Mouse (Mus musculus): ENCODE measurements around the gene Cds2. TPM values are rescaled to one million over a fixed set of nuclear protein-coding genes. Genes with fewer than 3 reads are reported as not detected.
"Not testable (repeated sequence)": the region's sequence is repeated elsewhere in the genome, so short reads cannot be mapped to it uniquely, and the experiment has no call there.

Cds2 gene
- polyA plus RNA-seq, 1 experiment from 2014 or later: 24.4 TPM

DNA sequence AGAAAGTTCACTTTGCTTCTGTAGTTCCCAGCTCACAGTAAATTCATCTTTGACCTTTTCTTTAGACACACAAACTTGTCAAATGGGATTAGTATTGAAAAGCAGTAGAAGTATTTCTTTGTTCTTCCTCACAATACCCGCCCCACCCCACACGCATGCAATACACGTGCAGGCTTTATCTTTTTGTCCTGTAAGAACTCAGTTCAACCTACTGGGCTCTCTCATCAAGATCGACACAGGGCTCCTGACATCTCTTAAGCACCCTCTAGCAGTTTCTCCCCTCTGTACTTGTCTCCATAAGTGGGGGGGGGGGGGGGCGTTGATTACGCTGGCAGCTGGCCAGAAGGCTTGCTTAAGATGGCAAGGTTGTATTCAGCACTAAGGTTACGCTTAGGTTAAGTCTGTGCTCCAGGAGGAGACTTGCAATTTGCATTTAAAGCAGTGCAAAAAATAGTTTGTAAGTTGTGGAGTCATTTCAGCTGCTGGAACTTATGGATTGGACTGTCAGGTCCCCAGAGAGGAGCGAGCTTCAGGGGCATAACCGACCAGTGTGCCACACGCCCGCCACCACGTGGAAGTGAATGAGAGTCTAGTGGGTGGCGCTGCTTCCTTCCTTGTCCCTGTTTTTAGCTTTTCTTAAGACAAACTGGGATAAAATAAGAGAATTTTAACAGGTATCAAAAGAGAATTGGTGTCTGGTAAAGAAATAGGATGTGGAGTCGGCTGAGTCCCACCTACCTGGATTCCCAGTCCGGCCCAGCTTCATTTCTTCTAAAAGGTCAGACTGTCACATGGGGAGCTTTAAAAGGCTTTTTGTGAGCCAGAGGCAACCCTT, 20.5 kb downstream of the Cds2 start:
- Histone ChIP-seq H3K4me3 (no peak overlapping the region), H3K4me2 (no peak overlapping the region), H3K9ac (no peak overlapping the region), H3K27ac (peak overlapping the region; percentile 68), H3K9me3 (no peaks in the 10 kb centered on the region), H3K4me1 (peaks cover 39% of the 10 kb centered on the region), H3K27me3 (no peaks in the 10 kb centered on the region), H3K36me3 (0 out of 2 replicates have a peak, but pooled peaks cover 4% of the 10 kb centered on the region)
- 55% methylated on average over 15 of the region's 15 CpGs for WGBS
- no peak for ATAC-seq (ENCODE audit: insufficient number of reproducible peaks, insufficient read depth, low FRiP score, low TSS enrichment, low read depth)

DNA sequence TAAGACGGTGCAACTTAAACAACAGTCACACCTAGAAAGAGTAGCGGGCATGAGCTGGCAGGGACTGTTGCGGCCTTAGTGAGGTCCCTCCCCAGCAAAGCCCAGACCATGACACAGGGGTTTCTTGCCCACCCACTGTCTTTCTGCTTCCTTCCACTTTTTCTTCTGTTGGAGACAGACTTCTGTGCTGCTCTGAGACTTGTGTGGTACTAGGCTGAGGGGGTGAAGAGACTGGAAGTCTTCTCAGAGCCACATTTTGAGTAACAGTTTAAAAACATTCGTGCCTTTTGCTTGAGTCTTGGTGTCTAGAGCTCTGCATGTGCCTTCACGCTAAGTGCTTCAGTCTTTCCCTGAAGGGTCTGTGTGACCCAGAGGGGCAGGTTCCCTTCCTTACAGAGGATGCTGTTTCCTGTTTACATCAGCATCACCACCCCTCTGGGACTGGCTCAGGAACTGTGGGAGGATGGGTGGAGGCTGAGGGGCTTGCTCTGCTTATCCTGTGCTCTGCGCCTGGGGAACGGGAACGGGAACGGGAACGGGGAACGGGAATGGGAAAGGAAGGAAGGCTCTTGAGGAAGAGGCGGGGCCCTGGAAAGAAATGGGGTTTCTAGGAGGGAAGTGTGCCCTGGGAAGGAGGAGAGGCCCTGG, 21.7 kb downstream of the Cds2 start:
- H3K27me3 ChIP-seq: no peaks in the 10 kb centered on the region
- 0 out of 2 replicates have a peak, but pooled peaks cover 4% of the 10 kb centered on the region for H3K36me3 ChIP-seq
- ATAC-seq (ENCODE audit: insufficient number of reproducible peaks, insufficient read depth, low FRiP score, low TSS enrichment, low read depth): no peak
- no peaks in the 10 kb centered on the region for H3K9me3 ChIP-seq
- H3K9ac ChIP-seq: no peak overlapping the region
- H3K4me1 ChIP-seq: peaks cover 39% of the 10 kb centered on the region
- H3K4me3 ChIP-seq: no peak overlapping the region
- 69% methylated on average over 12 of the region's 12 CpGs for WGBS
- H3K4me2 ChIP-seq: no peak overlapping the region
- peak overlapping the region; percentile 49; the same call in 1 of the 2 replicates for H3K27ac ChIP-seq

DNA sequence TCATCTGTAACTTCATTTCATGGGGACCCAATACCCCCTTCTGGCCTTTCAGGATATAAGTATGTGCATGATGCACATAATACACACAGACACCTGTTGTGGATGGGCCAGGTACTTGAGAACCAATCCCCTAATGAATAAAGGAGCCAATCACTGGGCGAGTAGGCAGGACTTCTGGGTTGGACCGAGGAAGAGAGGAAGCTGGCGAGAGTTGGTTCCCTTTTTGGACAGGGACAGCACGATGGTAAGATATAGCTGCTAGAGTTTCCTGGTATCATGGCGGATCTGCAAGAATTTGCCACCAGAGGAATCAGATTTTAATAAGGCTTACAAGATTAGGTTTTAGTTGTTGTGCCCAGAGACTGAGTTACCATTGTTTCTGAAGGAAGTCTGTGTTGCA, 22.8 kb downstream of the Cds2 start:
- not testable (repeated sequence) for H3K36me3 ChIP-seq; ATAC-seq (ENCODE audit: insufficient number of reproducible peaks, insufficient read depth, low FRiP score, low TSS enrichment, low read depth); H3K4me3 ChIP-seq; H3K4me2 ChIP-seq; H3K27me3 ChIP-seq; H3K9ac ChIP-seq; H3K9me3 ChIP-seq; H3K27ac ChIP-seq
- H3K4me1 ChIP-seq: peaks cover 39% of the 10 kb centered on the region
- 88% methylated on average over 5 of the region's 5 CpGs for WGBS

DNA sequence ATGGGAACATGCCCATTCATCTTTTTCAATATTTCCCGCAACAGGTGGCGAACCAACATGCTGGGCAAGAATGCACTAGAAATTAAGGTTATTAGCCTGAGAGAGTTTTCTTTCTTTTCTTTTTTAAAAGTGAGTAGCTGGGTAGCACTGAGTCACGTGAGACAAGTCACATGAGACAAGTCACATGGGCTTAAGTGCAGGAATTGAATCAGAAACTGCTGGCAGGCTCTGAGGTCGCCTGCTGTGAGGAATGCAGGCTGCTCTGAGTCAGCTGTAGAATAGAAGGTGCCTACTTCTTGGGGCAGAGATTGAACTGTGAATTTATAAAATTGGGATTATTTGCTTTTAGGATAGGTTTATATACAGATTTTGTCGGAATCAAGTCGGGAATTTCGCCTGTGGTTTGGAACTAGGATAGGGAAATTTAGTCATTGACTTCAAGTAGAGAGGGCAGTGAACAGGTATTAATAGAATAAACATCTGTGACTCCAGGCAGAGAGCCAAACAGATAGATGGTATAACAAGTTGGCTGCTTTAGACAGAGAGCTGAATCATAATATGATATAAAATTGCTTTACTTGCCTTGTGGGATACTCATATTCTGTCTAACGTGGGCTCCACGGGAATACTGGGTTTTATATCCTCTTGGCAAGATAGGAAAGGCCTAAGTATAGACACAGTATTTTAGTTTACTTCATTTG, 23.6 kb downstream of the Cds2 start:
- Histone ChIP-seq H3K36me3 (0 out of 2 replicates have a peak, but pooled peaks cover 4% of the 10 kb centered on the region), H3K27ac (no peak overlapping the region), H3K4me3 (no peak overlapping the region), H3K4me1 (peaks cover 45% of the 10 kb centered on the region), H3K27me3 (no peaks in the 10 kb centered on the region), H3K9me3 (no peaks in the 10 kb centered on the region), H3K9ac (no peak overlapping the region), H3K4me2 (no peak overlapping the region)
- ATAC-seq (ENCODE audit: insufficient number of reproducible peaks, insufficient read depth, low FRiP score, low TSS enrichment, low read depth): no peak
- WGBS: 82% methylated on average over 9 of the region's 9 CpGs

DNA sequence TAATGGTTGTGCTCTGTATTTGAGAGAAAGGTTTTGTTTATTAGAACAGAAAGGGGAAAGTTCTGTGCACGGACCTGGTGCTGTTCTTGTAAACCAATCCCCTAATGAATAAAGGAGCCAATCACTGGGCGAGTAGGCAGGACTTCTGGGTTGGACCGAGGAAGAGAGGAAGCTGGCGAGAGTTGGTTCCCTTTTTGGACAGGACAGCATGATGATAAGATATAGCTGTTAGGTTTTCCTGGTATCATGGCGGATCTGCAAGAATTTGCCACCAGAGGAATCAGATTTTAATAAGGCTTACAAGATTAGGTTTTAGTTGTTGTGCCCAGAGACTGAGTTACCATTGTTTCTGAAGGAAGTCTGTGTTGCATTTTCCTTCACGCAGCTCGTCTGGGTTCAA, 26.3 kb downstream of the Cds2 start:
- not testable (repeated sequence) for H3K9ac ChIP-seq; H3K9me3 ChIP-seq; ATAC-seq (ENCODE audit: insufficient number of reproducible peaks, insufficient read depth, low FRiP score, low TSS enrichment, low read depth); H3K4me3 ChIP-seq; H3K4me2 ChIP-seq; H3K27me3 ChIP-seq; H3K27ac ChIP-seq
- H3K4me1 ChIP-seq: peaks cover 18% of the 10 kb centered on the region
- WGBS: 73% methylated on average over 5 of the region's 7 CpGs
- H3K36me3 ChIP-seq: peaks cover 16% of the 10 kb centered on the region

DNA sequence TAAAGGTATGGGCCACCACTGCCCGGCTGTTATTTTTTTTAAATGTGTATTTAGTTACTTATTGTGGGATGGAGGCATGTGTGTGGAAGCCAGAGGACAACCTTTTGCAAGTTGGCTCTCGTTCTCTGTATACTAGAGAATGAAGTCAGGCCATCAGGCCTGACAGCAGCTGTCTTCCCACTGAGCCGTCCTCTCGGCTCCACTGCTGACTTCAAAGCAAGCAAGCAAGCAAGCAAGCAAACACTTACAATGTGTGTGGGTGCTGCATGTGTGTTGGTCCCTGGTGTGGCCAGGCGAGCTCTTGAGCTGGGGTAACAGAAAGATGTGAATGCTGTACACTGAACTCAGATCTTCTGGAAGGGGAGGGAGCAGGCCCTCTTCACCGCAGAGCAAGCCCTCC, 27.9 kb downstream of the Cds2 start:
- Histone ChIP-seq H3K9ac (no peak overlapping the region), H3K36me3 (peaks cover 28% of the 10 kb centered on the region), H3K9me3 (no peaks in the 10 kb centered on the region), H3K4me1 (0 out of 2 replicates have a peak, but pooled peaks cover 8% of the 10 kb centered on the region), H3K4me2 (no peak overlapping the region), H3K27ac (no peak overlapping the region), H3K4me3 (no peak overlapping the region), H3K27me3 (no peaks in the 10 kb centered on the region)
- WGBS: 72% methylated on average over 6 of the region's 6 CpGs
- no peak for ATAC-seq (ENCODE audit: insufficient number of reproducible peaks, insufficient read depth, low FRiP score, low TSS enrichment, low read depth)

DNA sequence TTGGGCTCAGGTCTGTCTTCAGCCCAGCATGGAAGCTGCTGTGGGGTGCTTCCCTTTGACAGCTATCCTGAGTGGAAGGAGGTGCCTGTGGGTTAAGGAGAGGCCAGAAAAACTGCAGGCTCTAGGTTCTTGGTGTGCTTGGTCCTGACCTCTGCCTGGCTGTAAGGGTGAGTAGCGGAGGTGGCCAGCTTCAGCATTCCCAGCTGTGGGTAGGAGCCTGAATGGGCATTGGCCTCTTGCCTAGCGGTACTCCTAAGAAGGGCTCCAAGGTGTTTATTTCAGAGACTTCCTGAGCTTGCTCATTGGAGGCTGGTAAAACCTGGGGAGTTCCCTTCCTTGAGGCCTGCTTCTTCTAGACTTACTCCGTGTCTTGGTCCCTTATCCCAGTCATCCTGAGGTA, 28.3 kb downstream of the Cds2 start:
- Histone ChIP-seq H3K9ac (no peak overlapping the region), H3K27me3 (no peaks in the 10 kb centered on the region), H3K4me2 (no peak overlapping the region), H3K4me1 (0 out of 2 replicates have a peak, but pooled peaks cover 8% of the 10 kb centered on the region), H3K27ac (no peak overlapping the region), H3K4me3 (no peak overlapping the region), H3K36me3 (peaks cover 32% of the 10 kb centered on the region), H3K9me3 (no peaks in the 10 kb centered on the region)
- 75% methylated on average over 3 of the region's 3 CpGs for WGBS
- ATAC-seq (ENCODE audit: insufficient number of reproducible peaks, insufficient read depth, low FRiP score, low TSS enrichment, low read depth): no peak

DNA sequence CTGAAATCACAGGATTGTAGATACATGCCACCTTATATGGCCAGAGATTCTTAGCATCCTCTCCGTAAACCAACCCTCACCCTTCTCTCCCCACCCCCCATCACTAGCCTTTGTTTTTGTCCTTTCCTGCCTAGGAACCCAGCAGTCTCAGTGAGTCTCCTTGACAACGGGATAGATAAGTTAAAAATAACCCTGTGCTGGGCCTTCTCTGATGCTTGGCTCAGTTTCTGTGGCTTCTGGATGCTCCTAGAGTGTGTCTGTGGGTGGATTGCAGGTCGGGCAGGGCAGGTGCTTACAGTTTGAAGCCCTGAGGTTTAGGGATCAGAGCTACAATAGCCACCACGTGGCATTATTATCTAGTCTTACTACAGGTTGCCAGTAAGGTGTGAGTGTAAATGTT, 29.1 kb downstream of the Cds2 start:
- ATAC-seq (ENCODE audit: insufficient number of reproducible peaks, insufficient read depth, low FRiP score, low TSS enrichment, low read depth): no peak
- WGBS: 49% methylated on average over 4 of the region's 4 CpGs

DNA sequence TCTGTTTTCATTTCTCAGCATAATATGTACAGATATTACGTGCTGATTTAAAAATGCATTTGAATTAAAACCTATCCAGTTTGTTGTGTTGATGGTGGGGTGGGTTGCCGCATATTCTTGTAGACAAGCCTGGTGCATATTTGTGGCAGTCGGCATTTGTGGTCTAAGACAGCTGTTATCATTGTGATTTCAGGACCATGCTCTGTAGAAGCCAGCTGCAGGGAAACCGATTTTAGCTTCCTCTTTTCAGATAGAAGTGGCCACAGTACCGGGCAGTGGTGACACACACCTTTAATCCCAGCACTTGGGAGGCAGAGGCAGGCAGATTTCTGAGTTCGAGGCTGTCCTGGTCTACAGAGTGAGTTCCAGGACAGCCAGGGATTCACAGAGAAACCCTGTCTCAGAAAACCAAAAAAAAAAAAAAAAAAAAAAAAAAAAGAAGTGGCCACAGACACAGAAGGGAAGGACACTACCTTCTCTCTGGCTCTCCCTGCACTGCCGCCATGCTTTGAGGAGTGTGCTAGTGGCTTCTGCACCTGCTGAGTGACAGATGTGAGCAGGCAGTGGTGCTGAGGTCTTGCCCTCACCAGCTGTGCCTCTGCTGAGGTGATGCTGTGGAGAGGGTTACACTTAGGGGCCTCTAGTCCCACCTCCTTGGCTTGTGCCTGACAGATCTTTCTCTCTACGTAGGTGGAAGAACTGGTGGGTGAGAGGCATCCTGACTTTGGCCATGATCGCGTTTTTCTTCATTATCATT, 30.9 kb downstream of the Cds2 start:
- no peak for ATAC-seq (ENCODE audit: insufficient number of reproducible peaks, insufficient read depth, low FRiP score, low TSS enrichment, low read depth)

More for the DNA sequence above, 29.1 kb downstream of the Cds2 start:
- Histone ChIP-seq H3K9me3 (no peaks in the 10 kb centered on the region), H3K27ac (no peak overlapping the region), H3K4me3 (no peak overlapping the region), H3K9ac (no peak overlapping the region), H3K4me1 (0 out of 2 replicates have a peak, but pooled peaks cover 8% of the 10 kb centered on the region), H3K4me2 (no peak overlapping the region), H3K36me3 (peaks cover 35% of the 10 kb centered on the region), H3K27me3 (no peaks in the 10 kb centered on the region)

DNA sequence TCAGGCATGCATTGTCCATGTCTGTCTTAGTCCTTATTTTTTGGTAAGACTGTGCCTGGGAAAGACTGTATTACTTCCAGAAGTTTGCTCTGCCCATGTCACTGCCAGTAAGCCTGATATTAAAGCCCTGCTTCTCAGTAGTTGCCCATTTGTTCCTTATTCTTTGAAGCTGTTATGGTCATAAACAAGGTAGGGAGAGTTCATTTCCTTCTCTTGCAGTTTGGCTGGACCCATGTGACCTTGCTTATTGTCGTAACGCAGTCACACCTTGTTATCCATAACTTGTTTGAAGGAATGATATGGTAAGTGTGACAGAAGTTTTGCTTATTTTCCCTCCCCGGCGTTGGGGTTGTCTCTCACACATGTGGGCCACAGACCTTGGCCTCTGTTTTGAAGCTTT, 35.3 kb downstream of the Cds2 start:
- H3K9me3 ChIP-seq: no peaks in the 10 kb centered on the region
- H3K4me3 ChIP-seq: no peak overlapping the region
- ATAC-seq (ENCODE audit: insufficient number of reproducible peaks, insufficient read depth, low FRiP score, low TSS enrichment, low read depth): no peak
- no peaks in the 10 kb centered on the region for H3K4me1 ChIP-seq
- no peak overlapping the region for H3K4me2 ChIP-seq
- H3K27ac ChIP-seq: no peak overlapping the region
- no peaks in the 10 kb centered on the region for H3K27me3 ChIP-seq
- 77% methylated on average over 4 of the region's 4 CpGs for WGBS
- H3K9ac ChIP-seq: no peak overlapping the region
- peaks cover 79% of the 10 kb centered on the region for H3K36me3 ChIP-seq

More for the DNA sequence above, 30.9 kb downstream of the Cds2 start:
- Histone ChIP-seq H3K9ac (no peak overlapping the region), H3K4me1 (0 out of 2 replicates have a peak, but pooled peaks cover 8% of the 10 kb centered on the region), H3K4me3 (no peak overlapping the region), H3K4me2 (no peak overlapping the region), H3K27ac (no peak overlapping the region), H3K36me3 (peaks cover 52% of the 10 kb centered on the region), H3K9me3 (no peaks in the 10 kb centered on the region), H3K27me3 (no peaks in the 10 kb centered on the region)
- 89% methylated on average over 10 of the region's 10 CpGs for WGBS

DNA sequence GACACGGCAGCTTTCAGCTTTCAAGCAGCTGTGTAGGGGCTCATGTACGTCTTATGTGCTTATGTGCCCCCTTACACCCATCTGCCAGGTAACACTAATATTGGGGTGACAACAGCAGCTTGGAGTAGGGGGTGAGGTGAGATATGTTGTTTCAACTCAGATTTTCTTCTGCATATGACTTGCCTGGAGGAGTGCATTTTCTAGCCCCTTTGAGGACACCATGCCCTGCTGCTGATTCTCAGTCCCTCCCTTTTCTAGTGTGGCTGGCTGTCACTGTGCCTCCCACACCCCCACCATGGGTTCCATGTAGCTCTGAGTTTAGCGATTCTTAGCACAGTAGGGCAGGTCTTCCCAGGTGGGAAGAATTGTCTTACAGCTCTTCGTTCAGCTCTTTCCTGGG, 38.5 kb downstream of the Cds2 start:
- H3K9me3 ChIP-seq: no peaks in the 10 kb centered on the region
- H3K4me3 ChIP-seq: no peak overlapping the region
- H3K4me1 ChIP-seq: no peaks in the 10 kb centered on the region
- no peak overlapping the region for H3K9ac ChIP-seq
- no peaks in the 10 kb centered on the region for H3K27me3 ChIP-seq
- ATAC-seq (ENCODE audit: insufficient number of reproducible peaks, insufficient read depth, low FRiP score, low TSS enrichment, low read depth): no peak
- 93% methylated on average over 4 of the region's 4 CpGs for WGBS
- H3K36me3 ChIP-seq: peaks cover 72% of the 10 kb centered on the region
- no peak overlapping the region for H3K4me2 ChIP-seq
- no peak overlapping the region for H3K27ac ChIP-seq

Measured in embryonic facial prominence, embryonic 13.5 days (tissue).